Mouse (Mus musculus) layer of hippocampus, postnatal 14 days (tissue): ENCODE data around the gene Olfr764-ps1. TPM values are rescaled to one million over a fixed set of nuclear protein-coding genes. Genes with fewer than 3 reads are reported as not detected.

ENCODE experiments used
- total RNA-seq, 2 experiments: library from RNA; stranded (reverse); gene quantifications; 2 replicates each; pipeline ENCODE4 v1.2.3; 2021

The Olfr764-ps1 gene
- total RNA-seq, 2 experiments from 2014 or later = not detected

Other genes starting within 250 kb of the Olfr764-ps1 start
- gene Mmp19, start 249.0 kb downstream of the Olfr764-ps1 start, total RNA-seq = 1 to 10 TPM in 1 of 2 experiments, under 1 TPM in 1; 0.83 to 1.2 TPM
- gene Dnajc14, start 235.8 kb downstream of the Olfr764-ps1 start, total RNA-seq = 10 to 100 TPM; 63.7 to 67.1 TPM
- gene Tmem198b, start 235.5 kb downstream of the Olfr764-ps1 start, total RNA-seq = 10 to 100 TPM; 12.6 to 13.1 TPM
- 10 to 100 TPM; 35.5 to 42.2 TPM for gene Sarnp, start 222.6 kb downstream of the Olfr764-ps1 start, total RNA-seq
- 10 to 100 TPM in 1 of 2 experiments, 1 to 10 TPM in 1; 7.4 to 10.4 TPM for gene Ormdl2, start 218.3 kb downstream of the Olfr764-ps1 start, total RNA-seq
- gene Gdf11, start 148.2 kb downstream of the Olfr764-ps1 start, total RNA-seq = 10 to 100 TPM; 23.3 to 26.4 TPM
- gene Cd63, start 138.9 kb downstream of the Olfr764-ps1 start, total RNA-seq = 10 to 100 TPM; 76.7 to 86.1 TPM
- 1 to 10 TPM; 8.1 to 8.8 TPM for gene Rdh5, start 117.0 kb downstream of the Olfr764-ps1 start, total RNA-seq
- gene Bloc1s1, start 115.9 kb downstream of the Olfr764-ps1 start, total RNA-seq = 10 to 100 TPM; 96.9 to 98.1 TPM
- gene Itga7, start 106.1 kb downstream of the Olfr764-ps1 start, total RNA-seq = 10 to 100 TPM; 28.1 to 28.5 TPM
- gene Mettl7b, start 78.9 kb downstream of the Olfr764-ps1 start, total RNA-seq = not detected
- gene Olfr9, start 50.5 kb downstream of the Olfr764-ps1 start, total RNA-seq = not detected
- not detected for gene Olfr763, start 29.1 kb downstream of the Olfr764-ps1 start, total RNA-seq
- not detected for gene Olfr765, start 10.1 kb upstream of the Olfr764-ps1 start, total RNA-seq
- gene Olfr766-ps1, start 29.1 kb upstream of the Olfr764-ps1 start, total RNA-seq = not detected
- not detected for gene Olfr767, start 43.0 kb upstream of the Olfr764-ps1 start, total RNA-seq
- gene Olfr768, start 59.5 kb upstream of the Olfr764-ps1 start, total RNA-seq = not detected
- not detected for gene Olfr769, start 78.0 kb upstream of the Olfr764-ps1 start, total RNA-seq
- not detected for gene Olfr770, start 99.1 kb upstream of the Olfr764-ps1 start, total RNA-seq
- gene Olfr771, start 124.9 kb upstream of the Olfr764-ps1 start, total RNA-seq = not detected
- not detected for gene Olfr772, start 138.0 kb upstream of the Olfr764-ps1 start, total RNA-seq
- gene Olfr773, start 147.5 kb upstream of the Olfr764-ps1 start, total RNA-seq = not detected
- not detected for gene Olfr774, start 196.3 kb upstream of the Olfr764-ps1 start, total RNA-seq
- gene Olfr775, start 208.5 kb upstream of the Olfr764-ps1 start, total RNA-seq = not detected
- gene Olfr776, start 219.2 kb upstream of the Olfr764-ps1 start, total RNA-seq = not detected
- gene Olfr777, start 231.6 kb upstream of the Olfr764-ps1 start, total RNA-seq = not detected